Mouse (Mus musculus) limb, embryonic 12.5 days (tissue): ENCODE measurements around the gene Cul9. TPM values are rescaled to one million over a fixed set of nuclear protein-coding genes. Genes with fewer than 3 reads are reported as not detected.
A peak's percentile ranks its signal among the peaks of the same experiment; 100 is the strongest.

Experiments used
- ATAC-seq: fragments of 200-750 bp; cut with Nextera tagmentation; 2 replicates; pipeline ENCODE4 v1.8.0; 2017; ENCODE audit warnings: low read depth, moderate TSS enrichment; ENCODE audit not compliant: insufficient number of reproducible peaks, insufficient read depth, low FRiP score, low TSS enrichment
- H3K27ac ChIP-seq: fragments of 300-500 bp; sonication (generic); 2 replicates; pipeline ENCODE4 v1.5.1; 2016; ENCODE audit warnings: mild to moderate bottlenecking, moderate library complexity
- H3K27me3 ChIP-seq: fragments of 300-500 bp; sonication (generic); 2 replicates; pipeline ENCODE4 v1.6.1; 2016; ENCODE audit warnings: mild to moderate bottlenecking, moderate library complexity
- H3K36me3 ChIP-seq: fragments of 300-500 bp; sonication (generic); 2 replicates; pipeline ENCODE4 v1.6.1; 2016; ENCODE audit warnings: mild to moderate bottlenecking, moderate library complexity
- H3K4me1 ChIP-seq: fragments of 300-500 bp; sonication (generic); replicated peaks from 2 replicates; pipeline ENCODE4 v1.6.1; 2016
- H3K4me2 ChIP-seq: fragments of 300-500 bp; sonication (generic); 2 replicates; pipeline ENCODE4 v1.6.1; 2016; ENCODE audit warnings: mild to moderate bottlenecking, moderate library complexity
- H3K4me3 ChIP-seq: fragments of 300-500 bp; sonication (generic); replicated peaks from 2 replicates; pipeline ENCODE4 v1.5.1; 2016; ENCODE audit warnings: mild to moderate bottlenecking
- H3K9ac ChIP-seq: fragments of 300-500 bp; sonication (generic); replicated peaks from 2 replicates; pipeline ENCODE4 v1.6.1; 2016; ENCODE audit warnings: mild to moderate bottlenecking, moderate library complexity
- H3K9me3 ChIP-seq: fragments of 300-500 bp; sonication (generic); 2 replicates; pipeline ENCODE4 v1.6.1; 2016; ENCODE audit warnings: mild to moderate bottlenecking, moderate library complexity
- WGBS: fragments of 180-500 bp; shearing (Covaris S2); methylation state at CpG from one replicate; pipeline ENCODE4 v1.1.7; 2016; 5-methylcytosine and 5-hydroxymethylcytosine counted together
- polyA plus RNA-seq: library from polyadenylated mRNA; unstranded; fragments of >200 nt; fragmentation: Nextera tagmentation; extraction: Ambion mirVana; gene quantifications from 2 replicates; pipeline ENCODE4 v1.2.1, GENCODE M21; 2016

Cul9 gene
- polyA plus RNA-seq, 1 experiment from 2014 or later, result 8.9 TPM

- H3K9ac ChIP-seq, result peak overlapping the region; percentile 45; the same call in 1 of the 2 replicates
Measured at GRCm38 (mm10) chr17:46553469-46553868, 7.3 kb upstream of the Cul9 start.

GRCm38 (mm10) chr17:46552841-46553423, 6.7 kb upstream of the Cul9 start:
- 1% methylated on average over 24 of the region's 24 CpGs for WGBS
- peak overlapping the region; percentile 82 for H3K27ac ChIP-seq
- peaks cover 44% of the 10 kb centered on the region for H3K4me1 ChIP-seq
- H3K36me3 ChIP-seq, result peaks cover 43% of the 10 kb centered on the region
- H3K4me2 ChIP-seq, result peak overlapping the region; percentile 93
- no peaks in the 10 kb centered on the region for H3K9me3 ChIP-seq
- H3K4me3 ChIP-seq, result peak overlapping the region; percentile 99
- peak; percentile 41 for ATAC-seq
- H3K27me3 ChIP-seq, result peaks cover 2% of the 10 kb centered on the region; the same call in 1 of the 2 replicates
- peak overlapping the region; percentile 45 for H3K9ac ChIP-seq

More at GRCm38 (mm10) chr17:46553469-46553868, 7.3 kb upstream of the Cul9 start:
- Histone ChIP-seq H3K4me3 (peak overlapping the region; percentile 99), H3K4me1 (peaks cover 42% of the 10 kb centered on the region), H3K9me3 (no peaks in the 10 kb centered on the region), H3K27me3 (no peaks in the 10 kb centered on the region), H3K4me2 (peak overlapping the region; percentile 93), H3K36me3 (peaks cover 38% of the 10 kb centered on the region), H3K27ac (peak overlapping the region; percentile 82)
- no peak for ATAC-seq
- 41% methylated on average over 11 of the region's 11 CpGs for WGBS

DNA sequence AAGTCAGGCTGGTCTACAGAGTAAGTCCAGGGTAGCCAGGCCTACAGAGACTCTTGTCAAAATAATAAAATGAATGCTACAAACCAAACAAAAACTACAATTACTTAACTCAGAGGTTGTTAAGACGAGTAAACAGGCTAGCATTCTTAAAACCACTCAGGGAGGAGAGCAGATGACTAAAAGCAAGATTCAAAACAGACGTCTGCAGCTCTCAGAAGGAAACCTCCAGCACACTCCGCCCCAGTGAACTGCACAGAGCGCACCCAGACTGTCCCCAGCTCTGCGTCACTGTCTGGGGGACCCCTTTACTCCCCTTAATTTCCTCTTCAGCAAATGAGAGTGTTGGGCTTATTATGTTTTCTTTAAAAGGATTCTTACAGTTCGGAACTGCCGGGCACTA, 6.0 kb upstream of the Cul9 start:
- Histone ChIP-seq H3K4me2 (peak overlapping the region; percentile 93; the same call in 1 of the 2 replicates), H3K9me3 (no peaks in the 10 kb centered on the region)

GRCm38 (mm10) chr17:46551369-46551768, 5.2 kb upstream of the Cul9 start:
- WGBS, result 92% methylated on average over 6 of the region's 6 CpGs
- no peak for ATAC-seq

More for the DNA sequence above, 6.0 kb upstream of the Cul9 start:
- Histone ChIP-seq H3K9ac (no peak overlapping the region), H3K4me1 (peaks cover 46% of the 10 kb centered on the region), H3K27me3 (peaks cover 10% of the 10 kb centered on the region), H3K36me3 (peaks cover 49% of the 10 kb centered on the region), H3K4me3 (peak overlapping the region; percentile 99; the same call in 1 of the 2 replicates), H3K27ac (peak overlapping the region; percentile 82; the same call in 1 of the 2 replicates)
- ATAC-seq, result no peak
- WGBS, result 86% methylated on average over 7 of the region's 7 CpGs

DNA sequence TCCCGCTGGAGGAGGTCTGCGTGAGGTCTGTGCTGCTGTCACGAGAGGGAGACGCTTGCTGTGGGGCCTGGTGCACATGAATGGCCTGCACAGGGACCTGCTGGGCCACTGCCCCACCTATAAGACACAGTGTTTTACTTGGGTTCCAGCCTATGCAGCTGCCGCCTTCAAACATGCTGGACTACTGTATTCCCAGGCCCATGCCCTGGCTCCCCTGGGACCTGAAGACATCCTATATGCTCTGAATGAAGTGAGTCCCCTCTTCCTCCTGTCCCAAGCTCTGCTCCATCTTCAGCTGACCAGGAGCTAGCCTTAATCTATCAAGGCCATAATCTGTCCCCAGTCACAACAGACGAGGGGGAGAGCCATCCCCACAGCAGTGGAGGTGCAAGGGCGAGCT, 4.7 kb upstream of the Cul9 start:
- H3K9me3 ChIP-seq, result no peaks in the 10 kb centered on the region
- ATAC-seq, result no peak
- peaks cover 18% of the 10 kb centered on the region for H3K27me3 ChIP-seq
- peaks cover 51% of the 10 kb centered on the region for H3K4me1 ChIP-seq
- H3K27ac ChIP-seq, result no peak overlapping the region
- no peak overlapping the region for H3K4me2 ChIP-seq
- no peak overlapping the region for H3K4me3 ChIP-seq
- no peak overlapping the region for H3K9ac ChIP-seq
- H3K36me3 ChIP-seq, result peaks cover 49% of the 10 kb centered on the region
- WGBS, result 90% methylated on average over 7 of the region's 7 CpGs

More at GRCm38 (mm10) chr17:46551369-46551768, 5.2 kb upstream of the Cul9 start:
- Histone ChIP-seq H3K9me3 (no peaks in the 10 kb centered on the region), H3K27me3 (peaks cover 17% of the 10 kb centered on the region), H3K4me2 (no peak overlapping the region), H3K4me1 (peaks cover 48% of the 10 kb centered on the region), H3K9ac (no peak overlapping the region), H3K36me3 (peaks cover 49% of the 10 kb centered on the region), H3K4me3 (no peak overlapping the region), H3K27ac (no peak overlapping the region)

DNA sequence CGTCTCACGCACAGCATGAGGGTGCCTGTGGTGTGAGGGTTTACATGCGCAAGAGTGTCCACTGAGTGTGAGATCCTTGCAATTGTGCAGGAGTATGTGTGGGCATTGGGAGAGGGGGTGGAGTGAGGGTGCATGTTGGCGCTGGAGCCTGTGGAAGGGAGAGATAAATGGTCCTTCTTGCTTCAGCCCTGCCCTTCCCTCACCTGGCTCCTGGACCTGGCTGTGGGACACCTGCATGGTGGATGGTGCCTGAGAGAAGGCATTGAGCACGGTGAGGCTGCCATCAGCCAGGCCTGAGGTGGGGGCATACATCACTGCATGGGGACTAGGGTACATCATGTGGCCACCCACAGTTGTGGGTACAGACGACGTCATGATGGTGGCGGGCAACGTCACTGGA, 3.5 kb upstream of the Cul9 start:
- H3K4me1 ChIP-seq, result peaks cover 49% of the 10 kb centered on the region
- H3K36me3 ChIP-seq, result peaks cover 49% of the 10 kb centered on the region
- no peak overlapping the region for H3K4me2 ChIP-seq
- H3K27me3 ChIP-seq, result peaks cover 27% of the 10 kb centered on the region
- 91% methylated on average over 9 of the region's 9 CpGs for whole genome bisulfite sequencing
- H3K27ac ChIP-seq, result no peak overlapping the region
- H3K4me3 ChIP-seq, result no peak overlapping the region
- H3K9ac ChIP-seq, result no peak overlapping the region
- H3K9me3 ChIP-seq, result no peaks in the 10 kb centered on the region
- ATAC-seq, result no peak

- 25% methylated on average over 8 of the region's 8 CpGs for WGBS
- H3K4me3 ChIP-seq, result no peak overlapping the region
- no peak for ATAC-seq
- peaks cover 49% of the 10 kb centered on the region for H3K36me3 ChIP-seq
- no peaks in the 10 kb centered on the region for H3K9me3 ChIP-seq
- no peak overlapping the region for H3K4me2 ChIP-seq
- no peak overlapping the region for H3K27ac ChIP-seq
- peaks cover 44% of the 10 kb centered on the region for H3K4me1 ChIP-seq
- H3K27me3 ChIP-seq, result peaks cover 27% of the 10 kb centered on the region
- no peak overlapping the region for H3K9ac ChIP-seq
Measured at GRCm38 (mm10) chr17:46549193-46549592, 3.0 kb upstream of the Cul9 start.

- Histone ChIP-seq H3K4me2 (no peak overlapping the region), H3K9ac (no peak overlapping the region), H3K36me3 (peaks cover 49% of the 10 kb centered on the region), H3K4me1 (peaks cover 40% of the 10 kb centered on the region), H3K27ac (no peak overlapping the region), H3K27me3 (peaks cover 27% of the 10 kb centered on the region), H3K4me3 (no peak overlapping the region), H3K9me3 (no peaks in the 10 kb centered on the region)
- WGBS, result 62% methylated on average over 11 of the region's 11 CpGs
- no peak for ATAC-seq
Measured at GRCm38 (mm10) chr17:46548741-46549140, 2.6 kb upstream of the Cul9 start.

- no peak overlapping the region for H3K4me3 ChIP-seq
- no peak overlapping the region for H3K9ac ChIP-seq
- WGBS, result 21% methylated on average over 3 of the region's 3 CpGs
- peaks cover 27% of the 10 kb centered on the region for H3K27me3 ChIP-seq
- H3K9me3 ChIP-seq, result no peaks in the 10 kb centered on the region
- H3K27ac ChIP-seq, result no peak overlapping the region
- no peak overlapping the region for H3K4me2 ChIP-seq
- no peak for ATAC-seq
- H3K36me3 ChIP-seq, result peaks cover 54% of the 10 kb centered on the region
- peaks cover 31% of the 10 kb centered on the region for H3K4me1 ChIP-seq
Measured at GRCm38 (mm10) chr17:46547923-46548322, 1.7 kb upstream of the Cul9 start.

DNA sequence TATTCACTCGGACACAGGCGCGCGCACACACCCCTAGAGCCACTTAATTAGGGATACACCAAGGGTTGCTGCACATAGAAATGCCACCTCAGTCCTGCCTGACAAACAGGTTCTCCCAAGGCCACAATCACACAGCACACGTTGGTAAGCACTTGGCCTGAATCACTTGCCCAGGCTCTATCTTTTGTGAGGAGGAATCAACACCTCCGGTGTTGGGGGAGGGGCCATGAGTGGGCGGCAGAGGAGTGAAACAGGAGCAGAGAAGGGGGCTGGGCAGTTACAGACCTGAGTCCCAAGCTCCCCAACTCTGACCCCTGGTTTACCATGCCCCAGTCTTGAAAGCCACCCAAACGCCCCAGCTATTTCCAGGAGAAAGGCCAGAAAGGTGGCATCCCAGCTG, 807 bp upstream of the Cul9 start:
- no peak overlapping the region for H3K9ac ChIP-seq
- H3K27ac ChIP-seq, result no peak overlapping the region
- peaks cover 27% of the 10 kb centered on the region for H3K27me3 ChIP-seq
- 0 out of 2 replicates have a peak overlapping the region, but pooled peaks have one; percentile 67 for H3K4me3 ChIP-seq
- peaks cover 23% of the 10 kb centered on the region for H3K4me1 ChIP-seq
- no peaks in the 10 kb centered on the region for H3K9me3 ChIP-seq
- peak overlapping the region; percentile 87 for H3K4me2 ChIP-seq
- WGBS, result 11% methylated on average over 8 of the region's 8 CpGs
- no peak for ATAC-seq
- peaks cover 50% of the 10 kb centered on the region for H3K36me3 ChIP-seq

GRCm38 (mm10) chr17:46546591-46546990, 403 bp upstream of the Cul9 start:
- peak overlapping the region; percentile 67 for H3K4me3 ChIP-seq
- peaks cover 49% of the 10 kb centered on the region for H3K36me3 ChIP-seq
- no peak overlapping the region for H3K27ac ChIP-seq
- peaks cover 20% of the 10 kb centered on the region for H3K4me1 ChIP-seq
- H3K4me2 ChIP-seq, result peak overlapping the region; percentile 87
- no peak for ATAC-seq
- peaks cover 27% of the 10 kb centered on the region for H3K27me3 ChIP-seq
- no peaks in the 10 kb centered on the region for H3K9me3 ChIP-seq
- WGBS, result 13% methylated on average over 7 of the region's 7 CpGs
- H3K9ac ChIP-seq, result peak overlapping the region; percentile 72

GRCm38 (mm10) chr17:46543661-46544060, 2.5 kb downstream of the Cul9 start:
- no peak for ATAC-seq
- WGBS, result 86% methylated on average over 12 of the region's 12 CpGs
- H3K27me3 ChIP-seq, result peaks cover 38% of the 10 kb centered on the region
- H3K4me3 ChIP-seq, result no peak overlapping the region
- H3K36me3 ChIP-seq, result peaks cover 40% of the 10 kb centered on the region
- H3K4me1 ChIP-seq, result peaks cover 20% of the 10 kb centered on the region
- no peak overlapping the region for H3K27ac ChIP-seq
- no peak overlapping the region for H3K9ac ChIP-seq
- H3K9me3 ChIP-seq, result no peaks in the 10 kb centered on the region
- no peak overlapping the region for H3K4me2 ChIP-seq
